Mouse (Mus musculus): ENCODE results near the gene Mfsd14a.

GRCm38 (mm10) chr3:116582201-116582600 is 80.3 kb downstream of the Mfsd14a start:
- TF ChIP-seq POLR2A (IDR thresholded peaks at IDR 0.05; ENCODE audit: insufficient read length, low read depth) (no peak), MYOD1 (IDR thresholded peaks at IDR 0.05; ENCODE audit: control insufficient read depth in 1 of 3, insufficient read length in 2 of 3, low read depth in 2 of 3) (no peak), POLR2AphosphoS2 (IDR thresholded peaks at IDR 0.05; ENCODE audit: insufficient read length, low read depth) (no peak), MYOG (IDR thresholded peaks at IDR 0.05; ENCODE audit: control insufficient read depth in 1 of 3, insufficient read depth in 1 of 3, insufficient read length in 2 of 3, low read depth in 2 of 3) (no peak), CEBPB (IDR thresholded peaks at IDR 0.05; ENCODE audit: insufficient read depth, poor library complexity, severe bottlenecking) (no peak), USF1 (IDR thresholded peaks at IDR 0.05; ENCODE audit: low read depth) (no peak), MAX (IDR thresholded peaks at IDR 0.05; ENCODE audit: low read depth) (no peak), E2F4 (IDR thresholded peaks at IDR 0.05; ENCODE audit: insufficient read depth) (no peak), SRF (IDR thresholded peaks at IDR 0.05; ENCODE audit: control insufficient read depth, insufficient read length, low read depth) (no peak), TCF12 (IDR thresholded peaks at IDR 0.05; ENCODE audit: insufficient read depth, poor library complexity, severe bottlenecking) (no peak), TCF3 (IDR thresholded peaks at IDR 0.05; ENCODE audit: insufficient read length, low read depth) (no peak), REST (IDR thresholded peaks at IDR 0.05; ENCODE audit: insufficient read depth, insufficient read length) (no peak)

Measured in myocyte (in vitro differentiated cells).